Mouse (Mus musculus): ENCODE measurements at regions not wholly inside any gene's neighbourhood (a gene's known extent, or its start where the extent isn't known, plus 50 kb on each side); places are given as distances from the start of the nearest gene placed in this dataset.

DNA sequence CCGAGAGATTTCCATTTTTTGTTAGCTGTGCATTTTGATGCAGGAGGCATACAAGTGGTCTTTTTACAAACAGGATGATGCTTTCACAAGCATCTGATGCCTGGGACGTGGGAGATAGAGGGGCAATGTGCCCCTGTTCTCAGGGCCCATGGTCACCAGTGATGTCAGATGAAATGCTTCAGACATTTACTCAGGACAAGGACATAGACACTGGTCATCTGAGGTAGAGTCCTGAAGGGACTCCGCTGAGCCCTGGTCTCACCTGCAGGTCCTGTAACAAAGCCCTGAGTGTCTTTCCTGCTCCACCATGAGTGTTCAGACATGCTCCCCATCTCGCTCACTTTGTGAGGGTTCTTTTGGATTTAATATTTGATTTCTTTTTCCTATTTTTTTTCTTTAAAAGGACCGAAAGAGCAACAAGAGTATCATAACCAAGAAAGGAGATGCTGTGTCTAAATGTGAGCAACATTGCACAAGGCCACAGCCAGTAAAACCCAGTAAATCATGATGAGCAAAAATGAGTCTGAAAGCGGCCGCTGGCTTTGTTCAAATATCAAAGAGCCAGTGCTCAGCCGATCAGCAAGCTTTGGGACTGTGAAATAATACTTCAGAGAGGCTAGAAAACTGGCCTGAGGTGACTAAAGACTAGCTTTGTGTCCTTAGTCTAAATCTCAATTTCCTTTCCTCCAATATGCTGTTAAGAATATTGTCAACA lies 430.1 kb downstream of the Ate1 start:
- no peak overlapping the region for H3K27ac ChIP-seq (ENCODE audit: insufficient read depth, low read length)
- H3K4me3 ChIP-seq (replicated peaks; ENCODE audit: insufficient read depth, low read depth, low read length) = no peak overlapping the region
- H3K4me1 ChIP-seq (ENCODE audit: control insufficient read depth, insufficient read depth, low read length) = no peaks in the 10 kb centered on the region
- WGBS = 90% methylated on average over 8 of the region's 8 CpGs
- DNase-seq = no peak
- TF ChIP-seq CTCF (IDR thresholded peaks at IDR 0.05; ENCODE audit: borderline replicate concordance, insufficient read depth, low read depth, low read length) (no peak), POLR2A (IDR thresholded peaks at IDR 0.05; ENCODE audit: borderline replicate concordance, insufficient read depth, low read length) (no peak)
- H3K27me3 ChIP-seq (ENCODE audit: control insufficient read depth, insufficient read depth, low read length) = no peaks in the 10 kb centered on the region; the same call in 1 of the 2 replicates

DNA sequence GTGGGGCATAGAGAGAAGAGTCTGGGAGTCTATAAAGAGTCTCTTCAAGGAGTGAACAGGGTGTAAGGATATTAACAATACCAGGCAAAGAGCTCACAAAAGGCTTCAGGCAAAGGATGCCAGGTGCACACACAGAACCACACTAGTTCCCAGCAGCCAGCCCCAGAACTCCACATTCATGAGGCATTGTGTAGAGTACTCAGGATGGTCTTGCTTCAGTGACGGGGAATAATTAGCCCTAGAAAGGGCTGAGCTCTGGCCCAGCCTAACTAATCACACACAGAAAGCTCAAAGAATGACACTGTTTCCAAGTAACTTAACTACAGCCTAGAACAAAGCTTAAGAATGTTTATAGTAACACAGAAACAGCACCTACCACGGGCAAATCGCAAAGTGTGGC lies 428.2 kb downstream of the Ate1 start:
- no peak for DNase-seq
- WGBS = 47% methylated on average over 3 of the region's 3 CpGs
- H3K27me3 ChIP-seq (ENCODE audit: control insufficient read depth, insufficient read depth, low read length) = no peaks in the 10 kb centered on the region; the same call in 1 of the 2 replicates
- TF ChIP-seq CTCF (IDR thresholded peaks at IDR 0.05; ENCODE audit: borderline replicate concordance, insufficient read depth, low read depth, low read length) (no peak), POLR2A (IDR thresholded peaks at IDR 0.05; ENCODE audit: borderline replicate concordance, insufficient read depth, low read length) (no peak)
- H3K4me1 ChIP-seq (ENCODE audit: control insufficient read depth, insufficient read depth, low read length) = no peaks in the 10 kb centered on the region
- no peak overlapping the region for H3K4me3 ChIP-seq (replicated peaks; ENCODE audit: insufficient read depth, low read depth, low read length)
- no peak overlapping the region for H3K27ac ChIP-seq (ENCODE audit: insufficient read depth, low read length)

DNA sequence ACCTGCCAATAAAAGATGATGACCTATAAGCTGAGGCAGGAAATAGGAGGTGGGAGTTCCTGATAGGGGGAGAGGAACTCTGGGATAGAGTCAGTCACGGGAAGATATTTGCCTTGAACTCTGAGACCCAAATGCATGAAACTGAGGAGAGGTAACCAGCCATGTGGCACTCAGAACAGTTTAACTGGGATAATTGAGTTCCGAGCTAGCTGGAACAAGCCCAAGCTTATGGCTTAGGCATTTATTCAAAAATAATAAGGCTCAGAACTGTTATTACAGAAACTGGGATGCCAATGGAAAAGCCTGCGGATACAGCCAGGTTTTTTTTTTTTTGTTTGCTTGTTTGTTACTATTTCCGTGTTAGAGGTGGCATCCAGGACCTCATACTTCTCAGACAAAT lies 425.0 kb downstream of the Ate1 start:
- Histone ChIP-seq H3K27ac (ENCODE audit: insufficient read depth, low read length) (no peak overlapping the region), H3K27me3 (ENCODE audit: control insufficient read depth, insufficient read depth, low read length) (no peaks in the 10 kb centered on the region; the same call in 1 of the 2 replicates), H3K4me1 (ENCODE audit: control insufficient read depth, insufficient read depth, low read length) (no peaks in the 10 kb centered on the region), H3K4me3 (replicated peaks; ENCODE audit: insufficient read depth, low read depth, low read length) (no peak overlapping the region)
- TF ChIP-seq POLR2A (IDR thresholded peaks at IDR 0.05; ENCODE audit: borderline replicate concordance, insufficient read depth, low read length) (no peak), CTCF (IDR thresholded peaks at IDR 0.05; ENCODE audit: borderline replicate concordance, insufficient read depth, low read depth, low read length) (no peak)
- DNase-seq = no peak
- WGBS = 48% methylated on average over 4 of the region's 4 CpGs

DNA sequence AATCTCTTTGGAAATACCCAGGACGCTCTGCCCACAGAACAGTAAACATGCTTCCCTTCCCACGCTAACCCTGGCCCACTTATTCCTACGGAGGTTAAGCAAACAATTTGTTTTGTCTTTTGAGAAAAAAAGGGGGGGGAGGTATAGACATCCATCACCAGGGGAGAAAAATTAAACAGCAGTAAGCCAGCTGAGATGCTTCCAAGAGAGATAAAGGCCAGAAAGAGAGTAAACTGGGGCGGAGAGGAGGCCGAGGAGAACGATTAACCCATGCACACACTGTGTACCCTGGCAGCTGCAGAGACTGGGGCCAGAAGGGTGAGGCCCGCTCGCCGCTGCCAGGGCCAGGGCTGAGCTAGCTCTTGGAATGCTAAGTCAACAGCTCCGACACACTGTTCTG lies 421.6 kb downstream of the Ate1 start:
- WGBS = 52% methylated on average over 10 of the region's 10 CpGs
- no peak overlapping the region for H3K4me3 ChIP-seq (replicated peaks; ENCODE audit: insufficient read depth, low read depth, low read length)
- TF ChIP-seq CTCF (IDR thresholded peaks at IDR 0.05; ENCODE audit: borderline replicate concordance, insufficient read depth, low read depth, low read length) (no peak), POLR2A (IDR thresholded peaks at IDR 0.05; ENCODE audit: borderline replicate concordance, insufficient read depth, low read length) (no peak)
- no peak overlapping the region for H3K27ac ChIP-seq (ENCODE audit: insufficient read depth, low read length)
- no peaks in the 10 kb centered on the region; the same call in 1 of the 2 replicates for H3K27me3 ChIP-seq (ENCODE audit: control insufficient read depth, insufficient read depth, low read length)
- DNase-seq = no peak
- H3K4me1 ChIP-seq (ENCODE audit: control insufficient read depth, insufficient read depth, low read length) = no peaks in the 10 kb centered on the region

DNA sequence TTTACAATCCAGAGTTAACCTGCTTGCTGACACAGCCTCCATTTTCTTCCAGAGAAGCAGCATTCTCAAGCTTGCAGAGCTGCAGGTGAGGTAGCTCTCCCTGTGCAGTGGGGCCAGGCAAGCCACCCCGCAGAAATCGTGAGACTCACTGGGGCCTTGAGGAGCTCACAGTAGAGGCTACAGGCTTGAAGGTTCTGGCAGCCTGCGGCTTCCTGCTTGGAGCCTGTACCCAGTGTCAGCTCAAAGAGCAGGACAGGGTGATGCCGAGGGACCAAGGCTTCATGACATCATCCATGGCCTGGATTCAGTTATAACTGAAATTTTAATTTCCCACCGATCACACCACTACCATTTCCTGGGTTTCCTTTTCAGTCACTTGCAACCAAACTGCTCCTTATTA lies 417.5 kb downstream of the Ate1 start:
- WGBS = 79% methylated on average over 5 of the region's 5 CpGs
- no peak for DNase-seq
- Histone ChIP-seq H3K4me1 (ENCODE audit: control insufficient read depth, insufficient read depth, low read length) (no peaks in the 10 kb centered on the region), H3K27me3 (ENCODE audit: control insufficient read depth, insufficient read depth, low read length) (no peaks in the 10 kb centered on the region), H3K4me3 (replicated peaks; ENCODE audit: insufficient read depth, low read depth, low read length) (no peak overlapping the region), H3K27ac (ENCODE audit: insufficient read depth, low read length) (no peak overlapping the region)
- TF ChIP-seq CTCF (IDR thresholded peaks at IDR 0.05; ENCODE audit: borderline replicate concordance, insufficient read depth, low read depth, low read length) (no peak), POLR2A (IDR thresholded peaks at IDR 0.05; ENCODE audit: borderline replicate concordance, insufficient read depth, low read length) (no peak)

DNA sequence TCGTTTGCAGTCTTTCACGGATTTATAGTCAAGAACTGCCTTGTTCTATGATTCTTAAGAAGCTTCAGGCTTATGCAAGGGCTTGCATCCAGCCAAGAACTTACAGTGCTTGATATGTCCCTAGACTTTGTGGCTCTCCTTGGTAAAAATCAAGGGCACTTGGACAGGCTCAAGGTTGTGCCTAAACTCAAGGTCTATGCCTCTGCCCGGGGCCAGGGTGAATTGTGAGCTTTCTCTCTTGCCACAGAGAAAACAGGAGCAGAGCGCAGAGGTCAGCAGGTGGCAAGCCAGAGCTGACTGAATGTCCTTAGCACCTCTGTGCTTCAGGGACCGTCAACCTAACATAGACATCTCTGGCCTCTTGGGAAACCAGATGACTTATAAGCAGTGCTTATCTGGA lies 413.2 kb downstream of the Ate1 start:
- Histone ChIP-seq H3K27me3 (ENCODE audit: control insufficient read depth, insufficient read depth, low read length) (no peaks in the 10 kb centered on the region), H3K4me1 (ENCODE audit: control insufficient read depth, insufficient read depth, low read length) (no peaks in the 10 kb centered on the region), H3K4me3 (replicated peaks; ENCODE audit: insufficient read depth, low read depth, low read length) (no peak overlapping the region), H3K27ac (ENCODE audit: insufficient read depth, low read length) (no peak overlapping the region)
- DNase-seq = no peak
- TF ChIP-seq CTCF (IDR thresholded peaks at IDR 0.05; ENCODE audit: borderline replicate concordance, insufficient read depth, low read depth, low read length) = no peak
- TF ChIP-seq POLR2A (IDR thresholded peaks at IDR 0.05; ENCODE audit: borderline replicate concordance, insufficient read depth, low read length) = no peak
- 88% methylated on average over 5 of the region's 5 CpGs for WGBS

DNA sequence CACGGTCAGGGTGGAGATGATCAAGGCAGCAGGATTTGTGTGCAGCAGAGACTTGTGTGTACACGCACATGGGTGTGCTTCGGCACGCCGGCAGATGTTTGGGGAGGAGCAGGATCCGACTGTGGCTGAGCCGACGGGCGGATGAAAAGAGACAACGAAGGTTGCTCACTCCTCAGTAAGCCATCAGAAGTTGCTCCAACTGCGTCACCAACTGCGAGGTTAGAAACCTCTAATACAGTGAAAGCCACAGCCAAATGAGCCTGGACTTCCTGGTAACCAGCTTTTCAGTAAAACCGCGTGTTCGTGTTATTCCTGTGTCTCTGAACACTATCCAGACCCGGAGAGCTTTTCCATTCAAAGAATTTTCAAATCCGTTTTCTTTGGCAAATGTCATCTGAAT lies 411.8 kb downstream of the Ate1 start:
- Histone ChIP-seq H3K4me3 (replicated peaks; ENCODE audit: insufficient read depth, low read depth, low read length) (no peak overlapping the region), H3K27me3 (ENCODE audit: control insufficient read depth, insufficient read depth, low read length) (no peaks in the 10 kb centered on the region), H3K27ac (ENCODE audit: insufficient read depth, low read length) (no peak overlapping the region), H3K4me1 (ENCODE audit: control insufficient read depth, insufficient read depth, low read length) (no peaks in the 10 kb centered on the region)
- TF ChIP-seq CTCF (IDR thresholded peaks at IDR 0.05; ENCODE audit: borderline replicate concordance, insufficient read depth, low read depth, low read length) (no peak), POLR2A (IDR thresholded peaks at IDR 0.05; ENCODE audit: borderline replicate concordance, insufficient read depth, low read length) (no peak)
- no peak for DNase-seq
- WGBS = 59% methylated on average over 17 of the region's 17 CpGs
